Mouse (Mus musculus) kidney, embryonic 15.5 days (tissue): ENCODE measurements around the gene Actbl2. TPM values are rescaled to one million over a fixed set of nuclear protein-coding genes. Genes with fewer than 3 reads are reported as not detected.

ENCODE experiments used
- ATAC-seq: fragments of 200-750 bp; cut with Nextera tagmentation; replicated peaks from 2 replicates; pipeline ENCODE4 v1.8.0; 2017; ENCODE audit warnings: moderate TSS enrichment; ENCODE audit not compliant: low FRiP score
- H3K27ac ChIP-seq: fragments of 300-500 bp; sonication (generic); 2 replicates; pipeline ENCODE4 v1.5.1; 2015; ENCODE audit warnings: mild to moderate bottlenecking, inconsistent platforms
- H3K27me3 ChIP-seq: fragments of 300-500 bp; sonication (generic); 2 replicates; pipeline ENCODE4 v1.6.1; 2015; ENCODE audit warnings: inconsistent platforms
- H3K36me3 ChIP-seq: fragments of 300-500 bp; sonication (generic); 2 replicates; pipeline ENCODE4 v1.6.1; 2015; ENCODE audit warnings: inconsistent platforms
- H3K4me1 ChIP-seq: fragments of 300-500 bp; sonication (generic); 2 replicates; pipeline ENCODE4 v1.6.1; 2015; ENCODE audit warnings: inconsistent platforms
- H3K4me2 ChIP-seq: fragments of 300-500 bp; sonication (generic); 2 replicates; pipeline ENCODE4 v1.6.1; 2015; ENCODE audit warnings: moderate library complexity, mild to moderate bottlenecking, inconsistent platforms
- H3K4me3 ChIP-seq: fragments of 300-500 bp; sonication (generic); replicated peaks from 2 replicates; pipeline ENCODE4 v1.5.1; 2015; ENCODE audit warnings: mild to moderate bottlenecking, inconsistent platforms
- H3K9ac ChIP-seq: fragments of 300-500 bp; sonication (generic); 2 replicates; pipeline ENCODE4 v1.6.1; 2015; ENCODE audit warnings: mild to moderate bottlenecking, inconsistent platforms
- H3K9me3 ChIP-seq: fragments of 300-500 bp; sonication (generic); replicated peaks from 2 replicates; pipeline ENCODE4 v1.6.1; 2016; ENCODE audit warnings: inconsistent platforms
- WGBS: fragments of 180-500 bp; shearing (Covaris S2); methylation state at CpG from one replicate; pipeline ENCODE4 v1.1.7; 2015; ENCODE audit warnings: mixed read lengths; 5-methylcytosine and 5-hydroxymethylcytosine counted together
- polyA plus RNA-seq: library from polyadenylated mRNA; unstranded; fragments of >200 nt; fragmentation: Nextera tagmentation; extraction: Ambion mirVana; gene quantifications from 2 replicates; pipeline ENCODE4 v1.2.1, GENCODE M21; 2015

The Actbl2 gene
- not detected in 2 replicates for polyA plus RNA-seq

DNA sequence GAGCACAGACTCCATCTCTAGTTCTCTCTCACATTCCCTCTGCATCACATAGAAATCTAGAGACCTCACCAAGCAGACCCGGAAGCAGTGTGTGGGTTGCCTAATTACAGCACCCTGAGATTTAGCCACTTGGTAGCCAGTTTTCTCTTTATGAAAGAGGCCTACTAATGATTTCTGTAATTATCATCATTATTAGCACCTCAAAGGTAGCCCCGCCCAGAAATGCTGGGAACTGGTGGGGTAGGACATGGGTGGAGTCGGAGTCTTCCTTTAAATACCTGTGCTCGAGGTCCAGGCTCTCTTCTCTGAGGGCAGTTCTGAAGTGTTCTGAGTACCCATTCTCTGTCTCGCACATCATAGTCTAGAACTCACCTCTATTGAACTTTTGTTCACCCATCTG lies at the start of gene Actbl2:
TSS of gene Actbl2 (plus strand) at position 301 of the 400 bp plus-strand sequence.
- H3K27ac ChIP-seq: no peak within 1 kb of the TSS
- H3K9me3 ChIP-seq: no peaks in the 10 kb centered on the region
- H3K27me3 ChIP-seq: no peaks in the 10 kb centered on the region
- no peaks in the 10 kb centered on the region for H3K4me1 ChIP-seq
- WGBS: 88% methylated on average over 5 of the region's 5 CpGs
- H3K4me3 ChIP-seq: no peak within 1 kb of the TSS
- no peak for ATAC-seq
- H3K9ac ChIP-seq: no peak within 1 kb of the TSS
- no peaks in the 10 kb centered on the region for H3K36me3 ChIP-seq
- H3K4me2 ChIP-seq: no peak within 1 kb of the TSS

DNA sequence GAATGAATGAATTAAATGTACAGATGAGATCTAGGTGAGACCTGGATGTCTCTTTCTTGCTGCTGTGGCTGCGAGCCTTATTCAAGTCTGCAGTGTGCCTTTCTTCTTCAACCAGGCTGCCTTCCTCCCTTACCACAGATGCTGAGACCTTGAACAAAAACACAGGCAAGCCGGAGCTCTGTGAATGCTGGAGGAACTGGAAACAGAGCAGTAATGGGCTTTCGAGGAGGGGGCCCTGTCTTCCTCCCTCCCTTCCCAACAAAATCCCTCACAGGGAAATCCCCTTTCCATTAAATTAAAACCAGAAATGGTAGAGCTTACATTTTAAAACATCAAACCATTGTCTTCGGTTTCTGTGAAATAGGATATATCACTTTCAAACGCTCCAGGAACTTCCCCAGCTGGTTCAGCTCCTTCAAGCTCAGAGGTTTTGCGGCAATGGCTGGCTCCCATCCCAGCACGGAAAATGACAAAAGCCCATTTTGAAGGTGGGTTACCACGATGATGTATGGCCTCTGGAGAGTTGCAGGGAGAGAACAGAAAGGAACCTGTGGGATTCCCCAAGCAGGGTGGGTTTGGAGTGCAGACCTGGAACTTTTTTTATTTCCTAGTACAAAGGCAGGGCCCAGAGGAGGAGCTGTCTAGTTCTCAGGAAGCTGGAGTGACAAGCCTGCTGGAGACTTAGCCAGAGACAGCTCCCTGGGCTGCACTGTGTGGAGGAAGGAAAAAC lies 44.0 kb upstream of the Actbl2 start:
- no peak overlapping the region for H3K4me3 ChIP-seq
- peak overlapping the region; percentile 29; the same call in 1 of the 2 replicates for H3K4me2 ChIP-seq
- H3K9ac ChIP-seq: no peak overlapping the region
- 16% methylated on average over 8 of the region's 8 CpGs for WGBS
- no peaks in the 10 kb centered on the region for H3K27me3 ChIP-seq
- no peaks in the 10 kb centered on the region for H3K9me3 ChIP-seq
- peaks cover 15% of the 10 kb centered on the region for H3K4me1 ChIP-seq
- peak overlapping the region; percentile 67 for H3K27ac ChIP-seq
- ATAC-seq: peak; percentile 94
- no peaks in the 10 kb centered on the region for H3K36me3 ChIP-seq

DNA sequence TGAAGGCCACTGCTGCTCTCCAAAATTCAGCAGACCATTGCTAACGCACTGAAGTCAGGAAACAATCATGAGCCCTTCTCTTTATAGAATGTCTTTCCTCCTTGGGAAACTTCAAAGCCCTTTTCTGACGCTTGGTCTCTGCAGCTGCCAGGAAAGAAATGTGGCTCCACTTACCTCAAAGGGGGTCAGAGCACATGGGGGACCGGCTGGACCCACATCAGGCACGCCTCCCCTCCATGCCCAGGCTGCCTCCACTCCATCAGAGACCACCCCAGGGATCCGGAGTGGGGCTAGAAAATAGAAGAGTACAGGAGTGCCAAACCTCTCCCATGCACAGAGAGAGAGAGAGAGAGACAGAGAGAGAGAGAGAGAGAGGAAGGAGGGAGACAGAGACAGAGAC lies 26.0 kb upstream of the Actbl2 start:
- H3K27ac ChIP-seq: no peak overlapping the region
- H3K4me3 ChIP-seq: no peak overlapping the region
- 0 out of 2 replicates have a peak, but pooled peaks cover 2% of the 10 kb centered on the region for H3K4me1 ChIP-seq
- H3K4me2 ChIP-seq: no peak overlapping the region
- H3K36me3 ChIP-seq: no peaks in the 10 kb centered on the region
- no peaks in the 10 kb centered on the region for H3K9me3 ChIP-seq
- no peak overlapping the region for H3K9ac ChIP-seq
- no peaks in the 10 kb centered on the region for H3K27me3 ChIP-seq
- no peak for ATAC-seq
- 41% methylated on average over 5 of the region's 5 CpGs for WGBS

DNA sequence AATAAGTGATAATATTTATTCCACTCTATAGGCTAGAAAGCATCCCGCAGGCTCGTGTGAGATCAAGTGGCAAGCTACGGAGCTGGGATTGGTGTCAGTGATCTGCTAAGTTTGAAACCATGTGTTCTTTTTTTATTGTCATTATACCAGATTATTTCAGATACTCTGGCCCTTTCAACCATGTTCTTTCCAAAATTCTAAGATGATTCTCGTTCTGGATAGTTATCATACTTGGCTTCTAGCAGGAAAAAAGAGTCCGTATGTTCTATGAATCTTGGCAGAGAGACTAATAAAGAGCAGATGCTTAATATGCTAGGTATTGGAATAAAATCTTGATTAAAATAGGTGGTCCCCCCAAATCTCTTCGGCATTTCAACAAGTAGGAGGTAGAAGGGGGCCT lies 25.3 kb upstream of the Actbl2 start:
- no peaks in the 10 kb centered on the region for H3K36me3 ChIP-seq
- no peak overlapping the region for H3K4me3 ChIP-seq
- no peak overlapping the region for H3K27ac ChIP-seq
- H3K27me3 ChIP-seq: no peaks in the 10 kb centered on the region
- H3K9ac ChIP-seq: no peak overlapping the region
- H3K4me1 ChIP-seq: 0 out of 2 replicates have a peak, but pooled peaks cover 2% of the 10 kb centered on the region
- ATAC-seq: no peak
- no peaks in the 10 kb centered on the region for H3K9me3 ChIP-seq
- no peak overlapping the region for H3K4me2 ChIP-seq
- WGBS: 86% methylated on average over 6 of the region's 6 CpGs

DNA sequence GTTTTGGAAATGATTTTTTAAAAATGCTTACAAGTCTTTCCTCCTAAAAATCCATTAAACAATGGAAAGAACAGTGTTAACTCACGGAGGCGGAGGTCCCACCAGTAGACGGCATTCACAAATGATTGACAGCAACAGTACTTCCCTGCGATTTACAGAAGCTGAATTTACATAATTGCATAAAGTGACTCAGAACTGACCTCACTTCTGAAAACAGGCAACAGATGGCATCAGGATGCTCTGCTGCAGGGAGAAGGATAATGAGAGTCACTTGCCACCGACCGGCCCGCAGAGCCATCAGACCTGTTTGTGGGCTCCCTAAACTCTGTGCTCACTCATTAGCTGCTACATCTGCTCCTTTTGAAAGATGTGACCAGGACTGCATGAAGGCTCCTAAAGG lies 22.4 kb upstream of the Actbl2 start:
- Histone ChIP-seq H3K4me2 (no peak overlapping the region), H3K27me3 (no peaks in the 10 kb centered on the region), H3K4me1 (0 out of 2 replicates have a peak, but pooled peaks cover 10% of the 10 kb centered on the region), H3K36me3 (no peaks in the 10 kb centered on the region), H3K4me3 (no peak overlapping the region), H3K27ac (no peak overlapping the region), H3K9ac (no peak overlapping the region), H3K9me3 (no peaks in the 10 kb centered on the region)
- WGBS: 82% methylated on average over 7 of the region's 7 CpGs
- no peak for ATAC-seq

DNA sequence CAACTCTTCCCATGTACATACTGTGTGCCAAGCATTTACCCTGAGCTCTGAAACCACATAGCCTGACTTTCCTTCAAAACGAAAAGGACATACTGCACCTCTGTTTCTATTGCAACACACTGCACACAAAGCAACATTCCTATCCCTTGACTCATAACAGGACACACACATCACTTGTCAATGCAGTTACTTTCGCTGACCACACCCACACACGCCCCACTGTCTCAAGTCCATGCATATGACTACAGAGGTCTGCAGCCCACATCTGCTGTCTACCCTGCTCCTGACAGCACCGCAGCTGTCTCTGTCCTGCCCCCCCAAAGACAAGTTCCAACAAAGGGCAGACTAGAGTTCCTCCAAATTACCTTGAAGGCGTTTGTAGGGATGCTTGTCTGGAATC lies 21.5 kb upstream of the Actbl2 start:
- Histone ChIP-seq H3K9ac (no peak overlapping the region), H3K4me2 (no peak overlapping the region), H3K9me3 (no peaks in the 10 kb centered on the region), H3K36me3 (no peaks in the 10 kb centered on the region), H3K27me3 (no peaks in the 10 kb centered on the region), H3K27ac (no peak overlapping the region), H3K4me1 (0 out of 2 replicates have a peak, but pooled peaks cover 10% of the 10 kb centered on the region), H3K4me3 (no peak overlapping the region)
- no peak; the same call in 1 of the 2 replicates for ATAC-seq
- WGBS: 64% methylated on average over 5 of the region's 5 CpGs

DNA sequence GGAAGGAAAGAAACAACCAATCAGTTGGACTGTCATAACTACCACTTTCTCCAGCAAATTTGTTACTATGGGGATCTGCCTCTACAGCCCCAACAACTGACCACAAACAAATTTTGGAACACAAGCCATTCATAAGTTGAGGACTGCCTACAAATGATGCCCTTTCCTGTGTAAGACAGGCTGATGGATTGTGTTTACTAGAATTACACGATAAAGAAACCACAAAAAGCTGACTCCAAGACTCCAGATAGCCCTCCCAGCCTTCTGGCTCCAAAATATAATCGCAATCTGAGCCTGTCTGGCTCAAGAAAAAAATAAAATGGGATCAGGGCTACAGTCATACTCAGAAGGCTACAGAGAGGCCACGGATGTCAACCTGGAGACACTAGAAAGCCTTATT lies 20.2 kb upstream of the Actbl2 start:
- ATAC-seq: no peak
- no peaks in the 10 kb centered on the region for H3K9me3 ChIP-seq
- H3K27ac ChIP-seq: 0 out of 2 replicates have a peak overlapping the region, but pooled peaks have one; percentile 22
- 47% methylated on average over 3 of the region's 3 CpGs for WGBS
- no peak overlapping the region for H3K9ac ChIP-seq
- H3K4me1 ChIP-seq: 0 out of 2 replicates have a peak, but pooled peaks cover 10% of the 10 kb centered on the region
- H3K4me3 ChIP-seq: no peak overlapping the region
- H3K27me3 ChIP-seq: no peaks in the 10 kb centered on the region
- H3K4me2 ChIP-seq: no peak overlapping the region
- H3K36me3 ChIP-seq: no peaks in the 10 kb centered on the region

DNA sequence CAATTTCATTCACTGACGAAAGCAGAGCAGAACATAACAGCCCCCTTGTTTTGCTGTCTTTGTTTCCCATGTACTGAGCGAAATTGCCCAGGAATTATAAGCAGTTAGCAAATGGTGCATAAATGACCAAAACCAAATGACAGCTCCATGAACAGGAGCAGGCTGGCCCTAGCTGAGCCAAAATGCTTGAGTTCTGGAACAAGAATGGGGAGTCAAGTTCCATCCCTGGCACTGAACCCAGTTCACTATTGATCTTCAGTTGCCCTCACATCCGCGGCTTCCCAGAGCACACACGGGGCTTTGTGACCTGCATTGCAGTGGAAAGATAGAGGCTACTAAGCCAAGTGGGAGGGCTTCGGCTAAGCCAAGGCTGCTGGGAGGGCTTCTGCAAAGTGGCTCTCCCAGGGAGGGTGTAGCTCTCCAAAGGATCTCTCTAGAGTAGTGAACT lies 19.1 kb upstream of the Actbl2 start:
- no peak overlapping the region for H3K9ac ChIP-seq
- 74% methylated on average over 6 of the region's 6 CpGs for WGBS
- H3K4me2 ChIP-seq: no peak overlapping the region
- 0 out of 2 replicates have a peak overlapping the region, but pooled peaks have one; percentile 18 for H3K27ac ChIP-seq
- no peaks in the 10 kb centered on the region for H3K36me3 ChIP-seq
- H3K4me1 ChIP-seq: 0 out of 2 replicates have a peak, but pooled peaks cover 10% of the 10 kb centered on the region
- no peak for ATAC-seq
- peaks cover 4% of the 10 kb centered on the region; the same call in 1 of the 2 replicates for H3K9me3 ChIP-seq
- H3K27me3 ChIP-seq: no peaks in the 10 kb centered on the region
- H3K4me3 ChIP-seq: no peak overlapping the region

DNA sequence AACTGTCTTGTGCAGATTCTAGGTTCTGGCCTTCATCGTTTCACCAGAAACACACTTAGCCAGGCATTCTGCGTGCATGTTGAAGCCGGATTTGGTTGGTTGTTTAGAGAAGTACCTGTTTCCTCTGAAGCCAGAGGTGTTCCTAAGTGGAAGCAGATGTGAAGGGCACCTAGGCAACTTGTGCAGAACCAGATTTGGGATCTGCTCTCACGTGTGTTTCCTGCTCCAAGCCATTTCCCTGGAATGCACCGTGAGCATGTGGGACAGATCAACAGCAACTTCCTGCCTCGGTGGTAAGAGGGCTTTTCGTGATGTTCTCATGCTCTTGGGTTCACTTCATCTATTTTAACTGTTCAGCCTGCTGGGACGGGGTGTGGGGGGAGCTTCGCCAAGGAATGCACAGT lies 18.4 kb upstream of the Actbl2 start:
- ATAC-seq: no peak
- no peak overlapping the region for H3K4me2 ChIP-seq
- no peak overlapping the region for H3K9ac ChIP-seq
- no peaks in the 10 kb centered on the region for H3K36me3 ChIP-seq
- 0 out of 2 replicates have a peak, but pooled peaks cover 10% of the 10 kb centered on the region for H3K4me1 ChIP-seq
- peaks cover 4% of the 10 kb centered on the region; the same call in 1 of the 2 replicates for H3K9me3 ChIP-seq
- 0 out of 2 replicates have a peak overlapping the region, but pooled peaks have one; percentile 18 for H3K27ac ChIP-seq
- 67% methylated on average over 9 of the region's 9 CpGs for WGBS
- no peaks in the 10 kb centered on the region for H3K27me3 ChIP-seq
- no peak overlapping the region for H3K4me3 ChIP-seq

DNA sequence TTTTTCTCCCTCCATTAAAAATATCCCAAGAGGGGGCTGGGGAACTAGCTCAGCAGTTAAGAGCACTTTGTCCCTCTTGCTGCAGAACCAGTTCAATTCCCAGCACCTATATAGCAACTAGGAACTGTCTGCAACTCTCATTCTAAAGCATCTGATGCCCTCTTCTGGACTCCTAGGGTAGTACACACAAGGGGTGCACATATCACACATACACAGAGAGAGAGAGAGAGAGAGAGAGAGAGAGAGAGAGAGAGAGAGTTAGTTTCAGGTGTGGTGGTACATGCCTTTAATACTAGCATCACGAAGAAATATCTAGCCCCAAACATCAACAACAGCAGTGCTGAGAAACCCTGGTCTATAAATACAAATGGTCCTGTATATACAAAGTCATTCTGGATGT lies 17.5 kb upstream of the Actbl2 start:
- no peak overlapping the region for H3K4me2 ChIP-seq
- H3K4me3 ChIP-seq: no peak overlapping the region
- 62% methylated on average over 1 of the region's 1 CpGs for WGBS
- no peak overlapping the region for H3K27ac ChIP-seq
- H3K4me1 ChIP-seq: 0 out of 2 replicates have a peak, but pooled peaks cover 10% of the 10 kb centered on the region
- H3K36me3 ChIP-seq: no peaks in the 10 kb centered on the region
- no peaks in the 10 kb centered on the region for H3K27me3 ChIP-seq
- H3K9me3 ChIP-seq: peaks cover 4% of the 10 kb centered on the region; the same call in 1 of the 2 replicates
- H3K9ac ChIP-seq: no peak overlapping the region
- no peak for ATAC-seq

DNA sequence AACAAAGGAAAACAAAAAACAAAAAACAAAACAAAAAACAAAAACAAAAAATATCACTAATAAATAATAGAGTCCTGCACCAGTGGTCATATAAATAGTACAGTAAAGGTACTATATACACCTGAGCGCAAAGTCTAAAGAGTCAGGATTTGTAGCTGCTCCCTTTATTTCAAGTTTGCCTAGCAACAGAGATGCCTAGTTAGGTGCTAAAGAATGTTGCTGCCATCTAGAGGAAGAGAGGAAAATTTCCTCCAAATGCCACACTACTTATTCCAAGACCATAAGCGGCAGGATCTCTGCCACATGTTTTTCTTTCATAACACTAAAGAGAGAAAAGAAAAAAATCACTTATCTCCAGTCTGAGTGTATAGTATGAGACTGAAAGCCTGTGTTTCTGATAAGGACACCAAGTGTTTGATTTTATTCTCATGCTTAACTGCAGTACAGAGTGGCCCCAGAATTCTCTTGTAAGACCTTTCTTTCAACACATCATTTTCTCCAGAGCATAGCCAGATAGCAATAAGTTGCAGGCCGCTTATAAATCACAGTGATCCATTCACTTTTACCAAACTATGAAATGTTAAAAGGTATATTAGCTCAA lies 16.8 kb upstream of the Actbl2 start:
- Histone ChIP-seq H3K27me3 (no peaks in the 10 kb centered on the region), H3K4me2 (no peak overlapping the region), H3K36me3 (no peaks in the 10 kb centered on the region), H3K9me3 (peaks cover 4% of the 10 kb centered on the region; the same call in 1 of the 2 replicates), H3K4me1 (0 out of 2 replicates have a peak, but pooled peaks cover 10% of the 10 kb centered on the region), H3K27ac (no peak overlapping the region), H3K4me3 (no peak overlapping the region), H3K9ac (no peak overlapping the region)
- peak; percentile 69; the same call in 1 of the 2 replicates for ATAC-seq
- WGBS: 46% methylated on average over 3 of the region's 3 CpGs

DNA sequence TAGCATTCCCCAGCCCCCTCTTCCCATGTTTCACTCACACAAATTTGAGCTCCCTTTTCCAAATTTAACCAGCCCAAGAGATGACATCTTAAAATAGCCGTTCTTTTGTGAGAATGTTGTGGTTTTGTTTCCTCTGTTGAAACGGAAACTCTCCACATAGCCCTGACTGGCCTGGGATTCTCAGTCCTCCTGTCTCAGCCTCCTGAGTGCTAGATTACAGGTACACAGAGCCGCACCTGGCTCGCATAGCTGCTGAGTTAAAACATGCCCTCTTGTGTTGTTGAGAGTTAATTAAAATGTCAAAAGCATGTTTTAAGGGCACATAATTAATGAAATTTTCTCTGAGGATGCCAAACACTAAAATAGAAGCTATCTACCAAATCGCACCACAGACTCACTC lies 3.7 kb upstream of the Actbl2 start:
- H3K27me3 ChIP-seq: no peaks in the 10 kb centered on the region
- H3K36me3 ChIP-seq: no peaks in the 10 kb centered on the region
- no peaks in the 10 kb centered on the region for H3K9me3 ChIP-seq
- ATAC-seq: no peak
- H3K4me3 ChIP-seq: no peak overlapping the region
- no peaks in the 10 kb centered on the region for H3K4me1 ChIP-seq
- no peak overlapping the region for H3K9ac ChIP-seq
- no peak overlapping the region for H3K27ac ChIP-seq
- no peak overlapping the region for H3K4me2 ChIP-seq
- 82% methylated on average over 5 of the region's 5 CpGs for WGBS
